9 mouse cellular contexts compared by ENCODE assay signal in genomic region chr11:117235086-117235897, GRCm38 (mm10). TPM values are rescaled to one million over a fixed set of nuclear protein-coding genes. Genes with fewer than 3 reads are reported as not detected.
DNase-seq lines count a peak whose midpoint lies in the region; ATAC-seq lines count a peak whose summit lies in the region.
"Had no signal": no experiment of that assay in that cellular context is flagged by ENCODE, and none has a peak within 500 bp of the region (broad histone marks: within the 10 kb centered on the region; RNA-seq: fewer than 3 reads in every experiment).

No protein-coding gene starts in this region.

- H3K27ac ChIP-seq in midbrain, embryonic 13.5 days: no peak overlapping the region
- H3K27ac ChIP-seq in midbrain, embryonic 11.5 days (ENCODE audit: low read depth, low read length): no peak overlapping the region
- H3K27ac ChIP-seq in hindbrain, embryonic 15.5 days (replicated peaks): no peak overlapping the region
- H3K27ac ChIP-seq: liver, embryonic 13.5 days had no signal

- ATAC-seq in midbrain, embryonic 13.5 days: no peak
- no peak for ATAC-seq in midbrain, embryonic 11.5 days (ENCODE audit: low FRiP score)
- ATAC-seq in erythroid progenitor cell, adult 5-6 weeks (replicated peaks; ENCODE audit: low FRiP score, poor library complexity, severe bottlenecking): 0 out of 2 replicates have a peak, but pooled peaks have one; percentile 28
- peak; percentile 39; the same call in 1 of the 2 replicates for ATAC-seq in hindbrain, embryonic 15.5 days (ENCODE audit: low FRiP score, low read depth)

- 56% methylated on average over 12 of the region's 12 CpGs for WGBS in midbrain, embryonic 13.5 days
- 57% methylated on average over 12 of the region's 12 CpGs for WGBS in midbrain, embryonic 11.5 days
- 48% methylated on average over 12 of the region's 12 CpGs for WGBS in hindbrain, embryonic 15.5 days

- no peak overlapping the region for H3K4me2 ChIP-seq in midbrain, embryonic 13.5 days (replicated peaks)
- H3K4me2 ChIP-seq in midbrain, embryonic 11.5 days: no peak overlapping the region
- H3K4me2 ChIP-seq in hindbrain, embryonic 15.5 days: no peak overlapping the region
- H3K4me2 ChIP-seq: liver, embryonic 13.5 days had no signal

- H3K9me3 ChIP-seq in midbrain, embryonic 13.5 days: no peaks in the 10 kb centered on the region
- no peaks in the 10 kb centered on the region for H3K9me3 ChIP-seq in midbrain, embryonic 11.5 days (ENCODE audit: control insufficient read depth, low read length)
- no peaks in the 10 kb centered on the region for H3K9me3 ChIP-seq in hindbrain, embryonic 15.5 days
- H3K9me3 ChIP-seq: liver, embryonic 13.5 days had no signal

- no peak overlapping the region for H3K4me3 ChIP-seq in midbrain, embryonic 13.5 days (replicated peaks)
- no peak overlapping the region for H3K4me3 ChIP-seq in midbrain, embryonic 11.5 days (ENCODE audit: low read depth, low read length)
- no peak overlapping the region for H3K4me3 ChIP-seq in hindbrain, embryonic 15.5 days
- H3K4me3 ChIP-seq: liver, embryonic 13.5 days had no signal

- H3K9ac ChIP-seq in midbrain, embryonic 13.5 days (replicated peaks): peak overlapping the region; percentile 53
- no peak overlapping the region for H3K9ac ChIP-seq in midbrain, embryonic 11.5 days (ENCODE audit: low read length)
- H3K9ac ChIP-seq in hindbrain, embryonic 15.5 days: no peak overlapping the region
- H3K9ac ChIP-seq: liver, embryonic 13.5 days had no signal

- DNase-seq in midbrain, embryonic 11.5 days (ENCODE audit: low spot score, missing footprints): no peak
- peak; percentile 24 for DNase-seq in lung, postnatal 36 days
- DNase-seq in B cell, adult 2 months: no peak
- DNase-seq in frontal cortex, postnatal 14 days (ENCODE audit: low spot score in 2 of 2): no peak
- no peak for DNase-seq in right cerebral cortex, postnatal 36 days (ENCODE audit: low spot score in 2 of 2)
- DNase-seq: liver, embryonic 13.5 days had no signal

- H3K36me3 ChIP-seq in midbrain, embryonic 13.5 days: no peaks in the 10 kb centered on the region
- no peaks in the 10 kb centered on the region for H3K36me3 ChIP-seq in midbrain, embryonic 11.5 days (ENCODE audit: control insufficient read depth, insufficient read depth, low read length)
- no peaks in the 10 kb centered on the region for H3K36me3 ChIP-seq in hindbrain, embryonic 15.5 days
- H3K36me3 ChIP-seq: liver, embryonic 13.5 days had no signal

- H3K27me3 ChIP-seq in midbrain, embryonic 13.5 days: peaks cover 2% of the 10 kb centered on the region; the same call in 1 of the 2 replicates
- no peaks in the 10 kb centered on the region for H3K27me3 ChIP-seq in midbrain, embryonic 11.5 days (ENCODE audit: control insufficient read depth, insufficient read depth, low read length)
- no peaks in the 10 kb centered on the region for H3K27me3 ChIP-seq in hindbrain, embryonic 15.5 days

- peaks cover 30% of the 10 kb centered on the region for H3K4me1 ChIP-seq in midbrain, embryonic 13.5 days (replicated peaks)
- 0 out of 2 replicates have a peak, but pooled peaks cover 2% of the 10 kb centered on the region for H3K4me1 ChIP-seq in midbrain, embryonic 11.5 days (ENCODE audit: control insufficient read depth, insufficient read depth, low read length)
- peaks cover 18% of the 10 kb centered on the region for H3K4me1 ChIP-seq in hindbrain, embryonic 15.5 days (replicated peaks)

RNA-seq across cellular contexts. Expression of gene Sept9, which starts 35.8 kb away (rescaled TPM):
- polyA plus RNA-seq in midbrain, embryonic 13.5 days (2015; fragmentation: Nextera tagmentation; extraction: Ambion mirVana): 121 and 125 TPM in 2 replicates
- polyA plus RNA-seq in midbrain, embryonic 11.5 days (2014; fragmentation: Nextera tagmentation; extraction: Ambion mirVana): 146 and 152 TPM in 2 replicates
- 15.1 and 20.5 TPM in 2 replicates for total RNA-seq in erythroid progenitor cell, adult 5-6 weeks (2015; ENCODE audit: low replicate concordance)
- total RNA-seq in erythroid progenitor cell, adult 5-6 weeks (2017; ENCODE audit: low replicate concordance): 16.0 and 18.6 TPM in 2 replicates
- polyA plus RNA-seq in hindbrain, embryonic 15.5 days (2015; fragmentation: Nextera tagmentation; extraction: Ambion mirVana): 107 and 111 TPM in 2 replicates

Comparison
In these comparisons a context has a peak if more than half of its experiments do, and no peak if none do; other contexts are left out.
1. ATAC-seq: peak in erythroid progenitor cell, adult 5-6 weeks (single experiment) and hindbrain, embryonic 15.5 days (single experiment); none in midbrain, embryonic 13.5 days (single experiment) and midbrain, embryonic 11.5 days (single experiment).